ENCODE assay signal across 10 mouse cellular contexts in the genomic region with DNA sequence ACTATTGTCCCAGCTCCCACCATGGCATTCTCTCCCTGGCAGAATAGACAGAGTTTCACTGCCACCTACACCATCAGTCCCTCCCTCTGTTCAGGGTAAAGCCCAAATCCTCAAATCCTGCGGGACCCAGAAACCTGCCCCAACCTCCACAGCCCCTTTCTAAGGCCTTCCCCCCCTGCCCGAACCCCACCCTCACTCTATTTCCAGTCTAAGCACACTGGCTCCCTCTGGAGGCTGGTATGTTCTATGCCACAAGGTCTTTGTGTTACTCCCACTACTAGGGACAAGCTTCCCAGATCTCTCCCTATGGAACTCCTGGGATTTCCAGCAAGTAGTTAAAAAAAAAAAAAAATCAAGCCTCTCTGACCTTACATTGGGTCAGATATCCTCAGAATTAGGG. TPM values are rescaled to one million over a fixed set of nuclear protein-coding genes. Genes with fewer than 3 reads are reported as not detected.
DNase-seq lines count a peak whose midpoint lies in the region; ATAC-seq and TF ChIP-seq lines count a peak whose summit lies in the region.
"Had no signal": no experiment of that assay in that cellular context is flagged by ENCODE, and none has a peak within 500 bp of the region (broad histone marks: within the 10 kb centered on the region; RNA-seq: fewer than 3 reads in every experiment).

No protein-coding gene starts in this region.

- H3K36me3 ChIP-seq in kidney, embryonic 16.5 days (ENCODE audit: insufficient read depth, low read length): no peaks in the 10 kb centered on the region
- H3K36me3 ChIP-seq: limb, embryonic 15.5 days had no signal

- H3K4me2 ChIP-seq in kidney, embryonic 16.5 days (replicated peaks; ENCODE audit: low read depth, low read length): no peak overlapping the region
- H3K4me2 ChIP-seq: limb, embryonic 15.5 days had no signal

- POLR2A ChIA-PET in Patski (lab: Charles Lee): no interaction called here

- WGBS in kidney, embryonic 16.5 days: 17% methylated on average over 2 of the region's 2 CpGs

- no peak overlapping the region for H3K9ac ChIP-seq in kidney, embryonic 16.5 days (replicated peaks; ENCODE audit: low read length)
- H3K9ac ChIP-seq: limb, embryonic 15.5 days had no signal

- no peaks in the 10 kb centered on the region for H3K4me1 ChIP-seq in kidney, embryonic 16.5 days (ENCODE audit: insufficient read depth, low read length)
- H3K4me1 ChIP-seq: limb, embryonic 15.5 days had no signal

- no peaks in the 10 kb centered on the region for H3K27me3 ChIP-seq in kidney, embryonic 16.5 days (ENCODE audit: insufficient read depth, low read length)
- H3K27me3 ChIP-seq in Patski: peaks cover 14% of the 10 kb centered on the region
- H3K27me3 ChIP-seq: limb, embryonic 15.5 days had no signal

- CTCF ChIA-PET in Patski (lab: Charles Lee): interaction anchor here (0.8 to 3.9 kb wide), 8 partner anchors 9 to 217 kb away, joined by 3 to 23 read pairs (median 4); no protein-coding TSS in a partner anchor

- no peak overlapping the region for H3K27ac ChIP-seq in kidney, embryonic 16.5 days (ENCODE audit: low read length)
- H3K27ac ChIP-seq: limb, embryonic 15.5 days had no signal

- no peak for ATAC-seq in kidney, embryonic 16.5 days (ENCODE audit: low FRiP score, low TSS enrichment)
- ATAC-seq in Patski: peak; percentile 44

- in situ Hi-C loops in Patski (cut with MboI; ENCODE audit: low pct_unique_long_range_greater_than_20kb): no loop called here

- H3K4me3 ChIP-seq in kidney, embryonic 16.5 days (ENCODE audit: low read length): no peak overlapping the region
- H3K4me3 ChIP-seq: erythroblast, embryonic 14.5 days; limb, embryonic 15.5 days had no signal

- peak; percentile 66 for DNase-seq in kidney, adult 18-20 months
- DNase-seq in CD4-positive helper T cell, adult 2 months (ENCODE audit: low read depth, low spot score): peak; percentile 36
- DNase-seq in Patski (ENCODE audit: low read depth, low spot score): no peak
- DNase-seq in forelimb bud, embryonic 11.5 days (ENCODE audit: low read depth, low spot score): peak; percentile 54
- DNase-seq in left cerebral cortex, postnatal 14 days (ENCODE audit: low spot score in 2 of 2): peak; percentile 45 to 54
- DNase-seq in retina, postnatal 1 day: peak; percentile 73
- DNase-seq in cerebellum, postnatal 36 days: no peak

- intact Hi-C loops in left cerebral cortex, postnatal 14 days (cut with DNase I): loop anchor here (5.0 kb wide), 1 partner anchor 154 kb away; no protein-coding TSS in a partner anchor

- peak; percentile 67 for TF ChIP-seq CTCF in Patski (IDR thresholded peaks at IDR 0.05)

- no peaks in the 10 kb centered on the region for H3K9me3 ChIP-seq in kidney, embryonic 16.5 days (ENCODE audit: low read length)
- H3K9me3 ChIP-seq: limb, embryonic 15.5 days had no signal

RNA-seq across cellular contexts. Expression of a gene that starts 46.9 kb away (rescaled TPM):
- 10.2 and 13.5 TPM in 2 replicates for polyA plus RNA-seq in kidney, embryonic 16.5 days (2015; fragmentation: Nextera tagmentation; extraction: Ambion mirVana)
- polyA plus RNA-seq in Patski (2021): 51.2 TPM
- 10 to 100 TPM; 23.3 to 27.0 TPM for total RNA-seq in left cerebral cortex, postnatal 14 days (2021)

RNA-seq across cellular contexts. Expression of a gene that starts 51.7 kb away (rescaled TPM):
- polyA plus RNA-seq in kidney, embryonic 16.5 days (2015; fragmentation: Nextera tagmentation; extraction: Ambion mirVana): 0.15 TPM in 1 of 2 replicates, not detected in the other
- polyA plus RNA-seq in Patski (2021): 0.76 TPM
- under 1 TPM; 0.24 to 0.30 TPM for total RNA-seq in left cerebral cortex, postnatal 14 days (2021)

Comparison
In these comparisons a context has a peak if more than half of its experiments do, and no peak if none do; other contexts are left out.
1. DNase-seq: peak in kidney, adult 18-20 months (single experiment), CD4-positive helper T cell, adult 2 months (single experiment), forelimb bud, embryonic 11.5 days (single experiment), left cerebral cortex, postnatal 14 days (2 of 2) and retina, postnatal 1 day (single experiment); none in Patski (single experiment) and cerebellum, postnatal 36 days (0 of 2).